Mouse (Mus musculus) adrenal gland, postnatal 10 days (tissue): ENCODE data around the gene Btbd35f12. TPM values are rescaled to one million over a fixed set of nuclear protein-coding genes. Genes with fewer than 3 reads are reported as not detected.
"Not testable (repeated sequence)": the region's sequence is repeated elsewhere in the genome, so short reads cannot be mapped to it uniquely, and the experiment has no call there.

Experiments used
- DNase-seq: peaks from one replicate; pipeline ENCODE4 v3.0.0; 2021; ENCODE audit warnings: mixed read lengths
- long read RNA-seq, 2 experiments: library from polyadenylated mRNA; stranded (forward); transcript quantifications; one replicate each; pipeline ENCODE4 v2.0.0; 2021
- total RNA-seq, 2 experiments: library from RNA; stranded (reverse); gene quantifications; 2 replicates each; pipeline ENCODE4 v1.2.3; 2021

Btbd35f12 gene
- total RNA-seq, result not detected
- long read RNA-seq, experiment 1, result 0 reads
- long read RNA-seq, experiment 2, result 0 reads

- DNase-seq, result not testable (repeated sequence)
Measured at GRCm38 (mm10) chrX:33313079-33313478, at the start of gene Btbd35f12. Gene Btbd35f12, plus strand, starts transcription at chrX:33313379.

DNA sequence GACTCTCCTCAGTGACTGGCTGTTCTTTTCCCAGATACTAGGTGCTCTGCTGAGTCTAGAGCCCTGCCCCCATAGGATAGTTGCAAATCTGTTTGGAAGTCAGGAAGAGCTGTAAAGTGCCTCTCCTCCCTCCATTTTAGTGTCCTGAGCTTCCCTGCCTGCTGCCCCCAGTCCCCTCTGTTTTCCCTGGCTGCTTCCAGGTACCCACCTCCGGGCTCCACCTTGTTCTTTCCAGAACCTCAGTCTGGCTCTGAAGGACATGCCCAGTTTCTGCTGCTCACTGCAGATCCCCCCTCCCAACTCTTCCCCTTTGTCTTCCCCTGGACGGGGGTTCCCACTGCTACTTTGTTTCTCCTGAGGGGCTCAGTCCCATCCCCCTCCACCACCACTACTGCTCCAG lies 40.1 kb downstream of the Btbd35f12 start:
- not testable (repeated sequence) for DNase-seq

Other genes with a start within 250 kb of the Btbd35f12 start
- gene Spin2-ps6, start 78.5 kb upstream of the Btbd35f12 start, total RNA-seq, result not detected